Mouse (Mus musculus) liver, embryonic 11.5 days (tissue): ENCODE measurements around the gene Vwc2l. TPM values are rescaled to one million over a fixed set of nuclear protein-coding genes. Genes with fewer than 3 reads are reported as not detected.

Experiments
- ATAC-seq: fragments of 200-750 bp; cut with Nextera tagmentation; replicated peaks from 2 replicates; pipeline ENCODE4 v1.8.0; 2017; ENCODE audit warnings: moderate number of reproducible peaks, mild to moderate bottlenecking, moderate TSS enrichment, moderate library complexity; ENCODE audit not compliant: low FRiP score
- DNase-seq: peaks from one replicate; pipeline ENCODE4 v3.0.0-alpha.2; 2017; ENCODE audit warnings: low spot score
- H3K27ac ChIP-seq: fragments of 300-500 bp; sonication (generic); 2 replicates; pipeline ENCODE4 v1.5.1; 2014; ENCODE audit warnings: mild to moderate bottlenecking, low read depth, low read length, control low read depth
- H3K27me3 ChIP-seq: fragments of 300-500 bp; sonication (generic); replicated peaks from 2 replicates; pipeline ENCODE4 v1.6.1; 2014; ENCODE audit warnings: low read length, mixed read lengths; ENCODE audit not compliant: control insufficient read depth, insufficient read depth
- H3K36me3 ChIP-seq: fragments of 300-500 bp; sonication (generic); 2 replicates; pipeline ENCODE4 v1.6.1; 2014; ENCODE audit warnings: mild to moderate bottlenecking, low read length, moderate library complexity, mixed read lengths; ENCODE audit not compliant: control insufficient read depth, insufficient read depth
- H3K4me1 ChIP-seq: fragments of 300-500 bp; sonication (generic); replicated peaks from 2 replicates; pipeline ENCODE4 v1.6.1; 2014; ENCODE audit warnings: low read length, mixed read lengths; ENCODE audit not compliant: control insufficient read depth, insufficient read depth
- H3K4me2 ChIP-seq: fragments of 300-500 bp; sonication (generic); 2 replicates; pipeline ENCODE4 v1.6.1; 2014; ENCODE audit warnings: mild to moderate bottlenecking, control low read depth, moderate library complexity
- H3K4me3 ChIP-seq: fragments of 300-500 bp; sonication (generic); 2 replicates; pipeline ENCODE4 v1.5.1; 2014; ENCODE audit warnings: low read depth, low read length, control low read depth
- H3K9ac ChIP-seq: fragments of 300-500 bp; sonication (generic); 2 replicates; pipeline ENCODE4 v1.6.1; 2014; ENCODE audit warnings: low read depth, low read length, control low read depth
- H3K9me3 ChIP-seq: fragments of 300-500 bp; sonication (generic); 2 replicates; pipeline ENCODE4 v1.6.1; 2016; ENCODE audit warnings: low read length, inconsistent platforms, mixed read lengths; ENCODE audit not compliant: control insufficient read depth
- WGBS: fragments of 180-500 bp; shearing (Covaris S2); extraction: QIAGEN DNeasy Blood & Tissue Kit; methylation state at CpG from one replicate; pipeline ENCODE4 v1.1.7; 2014; 5-methylcytosine and 5-hydroxymethylcytosine counted together
- polyA plus RNA-seq: library from polyadenylated mRNA; unstranded; fragments of >200 nt; fragmentation: Nextera tagmentation; extraction: Ambion mirVana; gene quantifications from 2 replicates; pipeline ENCODE4 v1.2.1, GENCODE M21; 2014

The Vwc2l gene
- polyA plus RNA-seq, 1 experiment from 2014 or later, result not detected

DNA sequence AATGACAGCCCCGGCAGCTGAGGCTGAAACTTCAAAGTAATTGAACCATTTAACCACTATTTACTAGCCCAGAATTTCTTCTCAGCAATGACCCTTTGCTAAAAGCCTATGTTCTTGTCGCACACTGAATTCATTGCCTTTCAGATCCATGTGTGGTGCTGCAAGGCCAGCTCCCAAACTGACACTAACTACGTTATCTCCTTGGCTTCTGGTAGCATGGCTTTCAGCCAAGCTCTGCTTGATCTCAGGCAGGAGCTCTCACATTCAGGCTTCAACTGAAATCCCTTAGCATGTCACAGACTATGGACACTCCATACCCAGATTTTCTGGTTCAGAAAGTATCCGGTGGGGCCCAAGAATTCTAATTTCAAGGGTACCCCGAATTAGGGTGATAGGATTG, 140.6 kb downstream of the Vwc2l start:
- ATAC-seq, result no peak
- no peak overlapping the region for H3K27ac ChIP-seq

DNA sequence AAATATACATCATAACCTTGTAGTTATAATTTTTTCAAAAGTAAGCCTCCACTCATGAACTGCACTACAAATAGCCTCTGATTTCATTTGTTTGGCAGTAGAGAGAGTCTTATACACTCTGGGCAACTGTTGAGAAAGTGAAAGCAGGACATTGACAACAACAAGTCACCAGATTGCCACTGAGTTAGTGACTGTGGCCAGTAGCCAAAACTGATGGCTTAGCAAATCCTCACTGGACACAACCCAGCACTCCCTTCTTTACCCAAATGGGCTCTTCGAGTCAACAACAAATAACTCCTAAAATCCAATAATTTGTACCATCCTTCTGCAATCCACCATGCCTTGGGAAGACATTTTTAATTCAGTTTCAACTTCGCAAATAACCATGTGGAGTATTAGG, 155.0 kb downstream of the Vwc2l start:
- no peaks in the 10 kb centered on the region for H3K27me3 ChIP-seq
- no peak overlapping the region for H3K27ac ChIP-seq
- H3K36me3 ChIP-seq, result no peaks in the 10 kb centered on the region
- no peak overlapping the region for H3K9ac ChIP-seq
- H3K4me3 ChIP-seq, result no peak overlapping the region
- no peaks in the 10 kb centered on the region for H3K9me3 ChIP-seq
- 84% methylated on average over 2 of the region's 2 CpGs for WGBS
- H3K4me2 ChIP-seq, result no peak overlapping the region
- H3K4me1 ChIP-seq, result no peaks in the 10 kb centered on the region
- no peak for DNase-seq
- ATAC-seq, result no peak

More for the DNA sequence above, 140.6 kb downstream of the Vwc2l start:
- Histone ChIP-seq H3K4me3 (no peak overlapping the region), H3K9ac (no peak overlapping the region), H3K9me3 (no peaks in the 10 kb centered on the region), H3K4me1 (no peaks in the 10 kb centered on the region), H3K4me2 (no peak overlapping the region), H3K27me3 (no peaks in the 10 kb centered on the region), H3K36me3 (no peaks in the 10 kb centered on the region)
- 72% methylated on average over 5 of the region's 5 CpGs for WGBS
- DNase-seq, result no peak

DNA sequence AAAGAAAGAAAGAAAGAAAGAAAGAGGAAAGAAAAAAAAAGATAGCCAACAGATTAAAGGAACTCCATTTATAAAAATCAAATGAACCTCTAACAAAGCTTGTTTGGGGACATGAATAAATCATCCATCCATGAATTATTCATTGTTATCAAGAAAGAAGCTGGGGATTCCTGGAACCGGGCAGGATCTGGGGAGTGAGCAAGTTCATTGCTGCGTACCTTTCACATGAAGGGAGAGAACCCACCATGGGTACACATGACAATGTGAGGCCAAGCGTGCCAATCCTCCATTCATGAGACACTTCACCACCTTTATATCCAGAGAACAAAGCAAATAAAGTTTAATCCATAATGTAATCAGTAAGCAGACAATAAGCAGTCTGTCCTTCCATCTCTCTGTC, 155.8 kb downstream of the Vwc2l start:
- no peak overlapping the region for H3K9ac ChIP-seq
- no peak overlapping the region for H3K4me2 ChIP-seq
- no peaks in the 10 kb centered on the region for H3K9me3 ChIP-seq
- no peak overlapping the region for H3K4me3 ChIP-seq
- WGBS, result 75% methylated on average over 3 of the region's 3 CpGs
- no peaks in the 10 kb centered on the region for H3K4me1 ChIP-seq
- DNase-seq (no peak), ATAC-seq (no peak)
- H3K27me3 ChIP-seq, result no peaks in the 10 kb centered on the region
- H3K36me3 ChIP-seq, result no peaks in the 10 kb centered on the region
- H3K27ac ChIP-seq, result no peak overlapping the region

- no peak for ATAC-seq
- no peak overlapping the region for H3K4me2 ChIP-seq
- H3K27me3 ChIP-seq, result no peaks in the 10 kb centered on the region
- H3K9ac ChIP-seq, result no peak overlapping the region
- H3K4me3 ChIP-seq, result no peak overlapping the region
- H3K27ac ChIP-seq, result no peak overlapping the region
- no peaks in the 10 kb centered on the region for H3K36me3 ChIP-seq
- H3K9me3 ChIP-seq, result no peaks in the 10 kb centered on the region
- DNase-seq, result no peak
- WGBS, result 78% methylated on average over 4 of the region's 4 CpGs
- H3K4me1 ChIP-seq, result no peaks in the 10 kb centered on the region
Measured at GRCm38 (mm10) chr1:70884156-70884555, 158.6 kb downstream of the Vwc2l start.

- Histone ChIP-seq H3K4me3 (no peak overlapping the region), H3K27me3 (no peaks in the 10 kb centered on the region), H3K9me3 (no peaks in the 10 kb centered on the region), H3K4me2 (no peak overlapping the region), H3K9ac (no peak overlapping the region), H3K36me3 (no peaks in the 10 kb centered on the region), H3K4me1 (0 out of 2 replicates have a peak, but pooled peaks cover 2% of the 10 kb centered on the region), H3K27ac (no peak overlapping the region; the same call in 1 of the 2 replicates)
- 3% methylated on average over 3 of the region's 3 CpGs for WGBS
- ATAC-seq (peak; percentile 99), DNase-seq (peak; percentile 40)
Measured at GRCm38 (mm10) chr1:70902311-70902710, 176.8 kb downstream of the Vwc2l start.

DNA sequence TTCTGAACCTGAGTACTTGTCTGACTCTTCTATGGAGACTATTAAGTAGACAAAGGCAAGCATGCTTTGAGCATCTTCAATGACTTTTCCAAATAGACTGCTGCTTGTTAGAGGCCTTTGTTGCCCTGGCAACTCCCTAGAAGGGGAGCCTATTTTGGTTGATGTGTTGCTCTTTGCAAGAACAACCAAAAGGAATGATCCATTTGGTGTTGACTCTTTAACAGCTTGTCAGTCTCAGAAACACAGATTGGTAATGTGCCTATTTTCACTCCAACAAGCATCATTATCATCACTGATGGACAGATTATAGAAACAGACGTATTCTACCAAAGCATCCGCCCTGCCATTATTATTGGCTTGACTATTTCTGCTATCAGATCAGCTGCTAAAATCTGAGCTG, 181.9 kb downstream of the Vwc2l start:
- no peaks in the 10 kb centered on the region for H3K9me3 ChIP-seq
- no peaks in the 10 kb centered on the region for H3K36me3 ChIP-seq
- no peak overlapping the region for H3K9ac ChIP-seq
- ATAC-seq (no peak), DNase-seq (no peak)
- WGBS, result 82% methylated on average over 2 of the region's 2 CpGs
- no peak overlapping the region for H3K27ac ChIP-seq
- H3K27me3 ChIP-seq, result no peaks in the 10 kb centered on the region
- H3K4me3 ChIP-seq, result no peak overlapping the region
- no peak overlapping the region for H3K4me2 ChIP-seq
- 0 out of 2 replicates have a peak, but pooled peaks cover 2% of the 10 kb centered on the region for H3K4me1 ChIP-seq

GRCm38 (mm10) chr1:70911235-70911634, 185.7 kb downstream of the Vwc2l start:
- no peaks in the 10 kb centered on the region for H3K36me3 ChIP-seq
- DNase-seq (no peak), ATAC-seq (no peak)
- no peak overlapping the region for H3K4me3 ChIP-seq
- H3K27me3 ChIP-seq, result no peaks in the 10 kb centered on the region
- H3K9me3 ChIP-seq, result no peaks in the 10 kb centered on the region
- WGBS, result 73% methylated on average over 4 of the region's 4 CpGs
- H3K4me1 ChIP-seq, result no peaks in the 10 kb centered on the region
- H3K27ac ChIP-seq, result no peak overlapping the region
- no peak overlapping the region for H3K9ac ChIP-seq
- no peak overlapping the region for H3K4me2 ChIP-seq

- Histone ChIP-seq H3K4me2 (no peak overlapping the region), H3K4me3 (no peak overlapping the region), H3K27me3 (no peaks in the 10 kb centered on the region), H3K9ac (no peak overlapping the region), H3K27ac (no peak overlapping the region), H3K4me1 (no peaks in the 10 kb centered on the region), H3K9me3 (no peaks in the 10 kb centered on the region), H3K36me3 (no peaks in the 10 kb centered on the region)
- DNase-seq, result no peak
- 65% methylated on average over 9 of the region's 9 CpGs for whole genome bisulfite sequencing
- no peak for ATAC-seq
Measured at GRCm38 (mm10) chr1:70913071-70913470, 187.6 kb downstream of the Vwc2l start.

GRCm38 (mm10) chr1:70918173-70919036, 192.9 kb downstream of the Vwc2l start:
- H3K27ac ChIP-seq, result no peak overlapping the region
- H3K4me3 ChIP-seq, result no peak overlapping the region
- ATAC-seq (peak; percentile 90), DNase-seq (no peak)
- no peak overlapping the region for H3K4me2 ChIP-seq
- WGBS, result 62% methylated on average over 2 of the region's 2 CpGs
- H3K36me3 ChIP-seq, result no peaks in the 10 kb centered on the region
- no peaks in the 10 kb centered on the region for H3K9me3 ChIP-seq
- no peaks in the 10 kb centered on the region for H3K4me1 ChIP-seq
- H3K9ac ChIP-seq, result no peak overlapping the region
- no peaks in the 10 kb centered on the region for H3K27me3 ChIP-seq
